8 mouse cellular contexts compared by ENCODE assay signal in the genomic region with DNA sequence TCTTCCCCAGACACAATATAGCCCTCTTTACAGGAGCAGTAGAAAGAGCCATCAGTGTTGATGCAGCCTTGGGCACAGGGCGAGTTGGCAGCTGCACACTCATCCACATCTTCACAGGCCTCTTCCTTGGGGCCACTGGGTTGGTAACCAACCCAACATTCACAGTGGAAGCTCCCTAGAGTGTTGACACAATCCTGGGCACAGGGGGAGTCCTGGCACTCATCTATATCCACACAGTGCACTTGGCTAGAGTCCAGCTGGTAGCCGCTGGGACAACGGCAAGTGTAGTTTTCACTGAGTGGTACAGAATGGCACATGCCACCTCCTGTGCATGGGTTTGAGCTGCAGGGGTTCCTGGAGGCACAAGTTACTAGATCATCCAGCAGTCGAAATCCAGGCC. TPM values are rescaled to one million over a fixed set of nuclear protein-coding genes. Genes with fewer than 3 reads are reported as not detected.
DNase-seq lines count a peak whose midpoint lies in the region; ATAC-seq lines count a peak whose summit lies in the region.

No protein-coding gene starts in this region.

- WGBS in forebrain, embryonic 10.5 days = 89% methylated on average over 4 of the region's 4 CpGs
- 71% methylated on average over 4 of the region's 4 CpGs for WGBS in forebrain, embryonic 14.5 days
- 62% methylated on average over 4 of the region's 4 CpGs for WGBS in heart, embryonic 16.5 days
- 61% methylated on average over 4 of the region's 4 CpGs for WGBS in liver, embryonic 12.5 days (ENCODE audit: insufficient replicate concordance)

- no peaks in the 10 kb centered on the region for H3K9me3 ChIP-seq in forebrain, embryonic 10.5 days
- no peaks in the 10 kb centered on the region for H3K9me3 ChIP-seq in forebrain, embryonic 14.5 days (replicated peaks; ENCODE audit: control insufficient read depth, low read length)
- no peaks in the 10 kb centered on the region for H3K9me3 ChIP-seq in heart, embryonic 16.5 days (replicated peaks; ENCODE audit: control insufficient read depth, low read length)
- H3K9me3 ChIP-seq in liver, embryonic 12.5 days (replicated peaks) = no peaks in the 10 kb centered on the region

- no peak for ATAC-seq in forebrain, embryonic 14.5 days
- no peak for ATAC-seq in heart, embryonic 16.5 days (replicated peaks; ENCODE audit: extremely low read depth, insufficient read depth, low FRiP score)
- no peak for ATAC-seq in liver, embryonic 12.5 days

- H3K9ac ChIP-seq in forebrain, embryonic 14.5 days (ENCODE audit: low read length) = no peak overlapping the region
- peak overlapping the region; percentile 67 for H3K9ac ChIP-seq in heart, embryonic 16.5 days (ENCODE audit: low read length)
- H3K9ac ChIP-seq in liver, embryonic 12.5 days = no peak overlapping the region

- no peaks in the 10 kb centered on the region for H3K27me3 ChIP-seq in forebrain, embryonic 10.5 days (ENCODE audit: poor library complexity, severe bottlenecking)
- H3K27me3 ChIP-seq in forebrain, embryonic 14.5 days (replicated peaks; ENCODE audit: control insufficient read depth, insufficient read depth, low read length) = no peaks in the 10 kb centered on the region
- H3K27me3 ChIP-seq in heart, embryonic 16.5 days (ENCODE audit: control insufficient read depth, insufficient read depth, low read length) = no peaks in the 10 kb centered on the region
- H3K27me3 ChIP-seq in liver, embryonic 12.5 days (replicated peaks) = no peaks in the 10 kb centered on the region

- peaks cover 10% of the 10 kb centered on the region; the same call in 1 of the 2 replicates for H3K4me1 ChIP-seq in forebrain, embryonic 10.5 days
- H3K4me1 ChIP-seq in forebrain, embryonic 14.5 days (ENCODE audit: control insufficient read depth, insufficient read depth, low read length) = no peaks in the 10 kb centered on the region
- no peaks in the 10 kb centered on the region for H3K4me1 ChIP-seq in heart, embryonic 16.5 days (ENCODE audit: control insufficient read depth, insufficient read depth, low read length)
- peaks cover 7% of the 10 kb centered on the region; the same call in 1 of the 2 replicates for H3K4me1 ChIP-seq in liver, embryonic 12.5 days

- DNase-seq in forebrain, embryonic 10.5 days (ENCODE audit: extremely low spot score, low spot score) = no peak
- no peak for DNase-seq in forebrain, embryonic 14.5 days (ENCODE audit: low spot score)
- peak; percentile 21 for DNase-seq in 416B (ENCODE audit: low read depth)
- DNase-seq in urinary bladder, postnatal 14 days (ENCODE audit: low spot score) = no peak
- DNase-seq in c-Kit-positive CD71-positive TER-119-positive erythroid progenitor cells, embryonic 14.5 days (ENCODE audit: low spot score) = no peak
- DNase-seq in urinary bladder, postnatal 4 days (ENCODE audit: low spot score in 2 of 2) = no peak

- peak overlapping the region; percentile 66; the same call in 1 of the 2 replicates for H3K27ac ChIP-seq in forebrain, embryonic 10.5 days
- no peak overlapping the region for H3K27ac ChIP-seq in forebrain, embryonic 14.5 days (ENCODE audit: low read depth, low read length)
- H3K27ac ChIP-seq in heart, embryonic 16.5 days (ENCODE audit: low read length) = peak overlapping the region; percentile 91
- no peak overlapping the region for H3K27ac ChIP-seq in liver, embryonic 12.5 days

- H3K4me2 ChIP-seq in forebrain, embryonic 14.5 days (ENCODE audit: low read length) = no peak overlapping the region
- peak overlapping the region; percentile 45 for H3K4me2 ChIP-seq in heart, embryonic 16.5 days (ENCODE audit: low read depth, low read length)
- H3K4me2 ChIP-seq in liver, embryonic 12.5 days = peak overlapping the region; percentile 39

- no peaks in the 10 kb centered on the region for H3K36me3 ChIP-seq in forebrain, embryonic 10.5 days (replicated peaks)
- no peaks in the 10 kb centered on the region for H3K36me3 ChIP-seq in forebrain, embryonic 14.5 days (ENCODE audit: control insufficient read depth, insufficient read depth, low read length)
- H3K36me3 ChIP-seq in heart, embryonic 16.5 days (ENCODE audit: control insufficient read depth, insufficient read depth) = no peaks in the 10 kb centered on the region
- no peaks in the 10 kb centered on the region for H3K36me3 ChIP-seq in liver, embryonic 12.5 days

- peak overlapping the region; percentile 27 for H3K4me3 ChIP-seq in forebrain, embryonic 10.5 days
- H3K4me3 ChIP-seq in forebrain, embryonic 14.5 days (ENCODE audit: low read depth, low read length) = no peak overlapping the region
- peak overlapping the region; percentile 46 for H3K4me3 ChIP-seq in heart, embryonic 16.5 days (ENCODE audit: low read length)
- peak overlapping the region; percentile 31; the same call in 1 of the 2 replicates for H3K4me3 ChIP-seq in liver, embryonic 12.5 days

RNA-seq across cellular contexts. Expression of a gene that starts 1.2 kb away (rescaled TPM):
- 5.0 and 5.1 TPM in 2 replicates for polyA plus RNA-seq in forebrain, embryonic 10.5 days (2016; fragmentation: Nextera tagmentation; extraction: Ambion mirVana)
- 8.5 and 8.6 TPM in 2 replicates for polyA plus RNA-seq in forebrain, embryonic 14.5 days (2014; fragmentation: Nextera tagmentation; extraction: Ambion mirVana)
- polyA plus RNA-seq in heart, embryonic 16.5 days (2015; fragmentation: Nextera tagmentation; extraction: Ambion mirVana) = 25.8 and 29.0 TPM in 2 replicates
- 3.2 and 3.3 TPM in 2 replicates for polyA plus RNA-seq in liver, embryonic 12.5 days (2016; fragmentation: Nextera tagmentation; extraction: Ambion mirVana)

RNA-seq across cellular contexts. Expression of a gene that starts 34.2 kb away (rescaled TPM):
- polyA plus RNA-seq in forebrain, embryonic 10.5 days (2016; fragmentation: Nextera tagmentation; extraction: Ambion mirVana) = 4.1 and 4.8 TPM in 2 replicates
- 7.2 and 9.0 TPM in 2 replicates for polyA plus RNA-seq in forebrain, embryonic 14.5 days (2014; fragmentation: Nextera tagmentation; extraction: Ambion mirVana)
- 16.6 and 20.3 TPM in 2 replicates for polyA plus RNA-seq in heart, embryonic 16.5 days (2015; fragmentation: Nextera tagmentation; extraction: Ambion mirVana)
- polyA plus RNA-seq in liver, embryonic 12.5 days (2016; fragmentation: Nextera tagmentation; extraction: Ambion mirVana) = 3.2 and 3.7 TPM in 2 replicates

RNA-seq across cellular contexts. Expression of a gene that starts 47.0 kb away (rescaled TPM):
- 1.1 TPM in 2 replicates for polyA plus RNA-seq in forebrain, embryonic 10.5 days (2016; fragmentation: Nextera tagmentation; extraction: Ambion mirVana)
- polyA plus RNA-seq in forebrain, embryonic 14.5 days (2014; fragmentation: Nextera tagmentation; extraction: Ambion mirVana) = 1.7 and 2.5 TPM in 2 replicates
- 0.34 and 0.38 TPM in 2 replicates for polyA plus RNA-seq in heart, embryonic 16.5 days (2015; fragmentation: Nextera tagmentation; extraction: Ambion mirVana)
- polyA plus RNA-seq in liver, embryonic 12.5 days (2016; fragmentation: Nextera tagmentation; extraction: Ambion mirVana) = 0.25 and 0.30 TPM in 2 replicates

Comparison
In these comparisons a context has a peak if more than half of its experiments do, and no peak if none do; other contexts are left out.
1. H3K27ac ChIP-seq: peak in forebrain, embryonic 10.5 days (single experiment) and heart, embryonic 16.5 days (single experiment); none in forebrain, embryonic 14.5 days (single experiment) and liver, embryonic 12.5 days (single experiment).